Mouse (Mus musculus): ENCODE measurements at regions not wholly inside any gene's neighbourhood (a gene's known extent, or its start where the extent isn't known, plus 50 kb on each side); places are given as distances from the start of the nearest gene placed in this dataset.

GRCm38 (mm10) chr8:103912983-103913926 lies 188.2 kb upstream of the Cdh5 start:
- no peaks in the 10 kb centered on the region for H3K4me1 ChIP-seq
- no peak overlapping the region for H3K4me2 ChIP-seq
- no peaks in the 10 kb centered on the region for H3K36me3 ChIP-seq (replicated peaks)
- ATAC-seq (replicated peaks) = no peak
- no peak overlapping the region for H3K27ac ChIP-seq
- 74% methylated on average over 9 of the region's 9 CpGs for WGBS
- H3K27me3 ChIP-seq (replicated peaks) = no peaks in the 10 kb centered on the region
- no peak overlapping the region for H3K9ac ChIP-seq
- no peak overlapping the region for H3K4me3 ChIP-seq
- no peaks in the 10 kb centered on the region for H3K9me3 ChIP-seq

DNA sequence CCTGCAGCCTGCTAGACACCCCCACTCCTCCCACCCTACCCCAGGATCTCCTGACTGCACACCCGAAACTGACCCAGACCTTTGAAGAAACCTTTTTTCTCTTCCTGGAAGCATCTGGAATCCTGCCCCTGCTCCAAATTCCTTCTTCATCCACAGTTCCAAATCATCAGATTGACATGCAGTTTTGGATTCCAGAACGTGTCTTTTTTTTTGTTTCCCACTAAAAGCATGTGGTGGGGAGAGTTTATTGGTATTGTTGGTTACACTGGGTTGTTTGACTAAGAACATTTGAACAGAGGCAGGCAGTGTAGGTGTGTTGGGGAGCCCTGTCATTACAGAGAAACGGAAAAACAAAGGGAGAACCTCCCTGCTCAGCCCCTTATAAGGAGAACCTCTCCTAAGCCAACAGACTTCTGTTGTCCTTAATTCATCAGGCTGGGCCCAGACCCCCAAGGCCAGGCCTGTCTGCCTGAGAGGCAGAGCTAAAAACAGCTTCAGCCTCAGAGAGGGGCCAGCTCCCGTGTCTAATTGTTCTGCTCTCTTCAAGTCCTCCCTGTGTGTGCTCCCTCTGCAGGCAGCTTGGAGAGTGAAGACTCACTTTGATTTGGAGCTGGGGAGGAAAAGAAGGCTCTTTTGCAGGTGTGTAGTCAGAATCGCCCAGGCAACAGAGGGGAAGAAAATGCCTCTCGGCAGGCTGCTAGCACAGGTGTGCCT lies 187.3 kb upstream of the Cdh5 start:
- Histone ChIP-seq H3K36me3 (replicated peaks) (no peaks in the 10 kb centered on the region), H3K4me3 (no peak overlapping the region), H3K27ac (no peak overlapping the region), H3K9ac (no peak overlapping the region), H3K9me3 (no peaks in the 10 kb centered on the region), H3K27me3 (replicated peaks) (no peaks in the 10 kb centered on the region), H3K4me2 (no peak overlapping the region), H3K4me1 (no peaks in the 10 kb centered on the region)
- ATAC-seq (replicated peaks) = peak; percentile 74; the same call in 1 of the 2 replicates
- WGBS = 47% methylated on average over 6 of the region's 6 CpGs

GRCm38 (mm10) chr8:103919324-103919723 lies 182.1 kb upstream of the Cdh5 start:
- no peak overlapping the region for H3K4me3 ChIP-seq
- 88% methylated on average over 3 of the region's 3 CpGs for WGBS
- no peaks in the 10 kb centered on the region for H3K9me3 ChIP-seq
- H3K9ac ChIP-seq = no peak overlapping the region
- no peak overlapping the region for H3K27ac ChIP-seq
- no peaks in the 10 kb centered on the region for H3K36me3 ChIP-seq (replicated peaks)
- ATAC-seq (replicated peaks) = no peak
- no peaks in the 10 kb centered on the region for H3K27me3 ChIP-seq (replicated peaks)
- H3K4me2 ChIP-seq = no peak overlapping the region
- no peaks in the 10 kb centered on the region for H3K4me1 ChIP-seq

DNA sequence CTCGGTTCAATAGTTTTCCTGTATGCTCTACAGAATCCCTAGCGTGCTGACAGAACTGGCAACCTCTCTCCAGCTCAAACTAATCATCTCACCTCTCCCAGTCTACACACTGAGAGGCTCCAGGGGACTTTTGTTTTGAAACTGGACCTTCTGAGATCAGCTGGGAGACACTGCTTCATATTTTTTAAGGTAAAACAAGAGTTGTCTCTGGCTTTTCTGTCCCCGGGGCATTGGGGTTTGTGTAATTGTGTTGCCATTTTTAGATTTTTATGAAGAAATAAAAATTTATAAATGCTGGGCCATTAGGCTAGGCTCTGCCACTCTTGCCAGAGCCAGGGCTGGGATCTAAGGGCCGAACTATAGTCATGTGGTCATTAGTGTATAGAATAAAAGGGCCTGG lies 179.8 kb upstream of the Cdh5 start:
- Histone ChIP-seq H3K9me3 (no peaks in the 10 kb centered on the region), H3K36me3 (replicated peaks) (no peaks in the 10 kb centered on the region), H3K27ac (no peak overlapping the region), H3K27me3 (replicated peaks) (no peaks in the 10 kb centered on the region), H3K9ac (no peak overlapping the region), H3K4me3 (no peak overlapping the region), H3K4me2 (no peak overlapping the region), H3K4me1 (no peaks in the 10 kb centered on the region)
- WGBS = 93% methylated on average over 4 of the region's 4 CpGs
- ATAC-seq (replicated peaks) = no peak

- Histone ChIP-seq H3K9me3 (no peaks in the 10 kb centered on the region), H3K4me3 (no peak overlapping the region), H3K4me1 (no peaks in the 10 kb centered on the region), H3K27me3 (replicated peaks) (no peaks in the 10 kb centered on the region), H3K9ac (no peak overlapping the region), H3K4me2 (no peak overlapping the region), H3K36me3 (replicated peaks) (no peaks in the 10 kb centered on the region), H3K27ac (no peak overlapping the region)
- 81% methylated on average over 2 of the region's 2 CpGs for WGBS
- ATAC-seq (replicated peaks) = no peak
These were observed 178.7 kb upstream of the Cdh5 start for GRCm38 (mm10) chr8:103922746-103923145.

- H3K9ac ChIP-seq = no peak overlapping the region
- ATAC-seq (replicated peaks) = no peak
These were observed 168.7 kb upstream of the Cdh5 start for GRCm38 (mm10) chr8:103932681-103933080.

DNA sequence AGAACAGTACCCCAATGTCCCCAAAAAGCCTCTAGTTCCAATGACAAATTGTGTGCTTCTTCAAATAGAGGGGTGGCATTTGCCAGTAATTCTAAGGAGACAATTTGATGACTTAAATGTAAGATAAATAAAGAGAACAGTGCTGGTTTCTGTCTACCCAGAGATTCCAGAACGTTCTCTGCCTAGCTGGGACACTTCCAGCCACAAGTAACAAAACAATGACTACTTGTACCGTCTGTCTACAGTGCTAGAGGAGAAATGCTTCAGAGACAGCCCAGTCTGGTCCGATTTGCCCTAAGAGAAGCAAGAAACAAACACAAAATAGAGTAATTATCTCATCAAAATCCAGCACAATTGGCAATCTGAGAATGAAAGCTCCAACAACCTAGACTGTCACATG lies 164.9 kb upstream of the Cdh5 start:
- no peak overlapping the region for H3K27ac ChIP-seq
- 77% methylated on average over 3 of the region's 3 CpGs for WGBS
- H3K36me3 ChIP-seq (replicated peaks) = no peaks in the 10 kb centered on the region
- no peak overlapping the region for H3K4me2 ChIP-seq
- no peak for ATAC-seq (replicated peaks)
- H3K4me3 ChIP-seq = no peak overlapping the region
- no peak overlapping the region for H3K9ac ChIP-seq
- H3K9me3 ChIP-seq = no peaks in the 10 kb centered on the region
- H3K27me3 ChIP-seq (replicated peaks) = no peaks in the 10 kb centered on the region
- peaks cover 5% of the 10 kb centered on the region; the same call in 1 of the 2 replicates for H3K4me1 ChIP-seq

More at GRCm38 (mm10) chr8:103932681-103933080, 168.7 kb upstream of the Cdh5 start:
- H3K4me3 ChIP-seq = no peak overlapping the region
- H3K9me3 ChIP-seq = no peaks in the 10 kb centered on the region
- H3K36me3 ChIP-seq (replicated peaks) = no peaks in the 10 kb centered on the region
- H3K4me1 ChIP-seq = no peaks in the 10 kb centered on the region
- H3K4me2 ChIP-seq = no peak overlapping the region
- 88% methylated on average over 1 of the region's 1 CpGs for WGBS
- H3K27me3 ChIP-seq (replicated peaks) = no peaks in the 10 kb centered on the region
- H3K27ac ChIP-seq = no peak overlapping the region

- H3K36me3 ChIP-seq (replicated peaks) = no peaks in the 10 kb centered on the region
- no peak overlapping the region for H3K4me3 ChIP-seq
- H3K4me1 ChIP-seq = peaks cover 5% of the 10 kb centered on the region; the same call in 1 of the 2 replicates
- H3K9ac ChIP-seq = no peak overlapping the region
- no peak overlapping the region for H3K4me2 ChIP-seq
- no peaks in the 10 kb centered on the region for H3K9me3 ChIP-seq
- 32% methylated on average over 11 of the region's 11 CpGs for WGBS
- H3K27me3 ChIP-seq (replicated peaks) = no peaks in the 10 kb centered on the region
- ATAC-seq (replicated peaks) = peak; percentile 62
- H3K27ac ChIP-seq = peak overlapping the region; percentile 44; the same call in 1 of the 2 replicates
These were observed 162.9 kb upstream of the Cdh5 start for GRCm38 (mm10) chr8:103938283-103939230.

- Histone ChIP-seq H3K27ac (no peak overlapping the region), H3K9me3 (no peaks in the 10 kb centered on the region), H3K4me2 (no peak overlapping the region), H3K9ac (no peak overlapping the region), H3K36me3 (replicated peaks) (no peaks in the 10 kb centered on the region), H3K4me3 (no peak overlapping the region), H3K4me1 (peaks cover 5% of the 10 kb centered on the region; the same call in 1 of the 2 replicates), H3K27me3 (replicated peaks) (no peaks in the 10 kb centered on the region)
- no peak for ATAC-seq (replicated peaks)
- WGBS = 87% methylated on average over 6 of the region's 6 CpGs
These were observed 160.4 kb upstream of the Cdh5 start for GRCm38 (mm10) chr8:103940958-103941532.

GRCm38 (mm10) chr8:103948474-103948873 lies 153.0 kb upstream of the Cdh5 start:
- Histone ChIP-seq H3K27ac (no peak overlapping the region), H3K4me3 (no peak overlapping the region), H3K36me3 (replicated peaks) (no peaks in the 10 kb centered on the region), H3K9me3 (no peaks in the 10 kb centered on the region), H3K9ac (no peak overlapping the region), H3K4me2 (no peak overlapping the region), H3K4me1 (no peaks in the 10 kb centered on the region), H3K27me3 (replicated peaks) (no peaks in the 10 kb centered on the region)
- 79% methylated on average over 5 of the region's 5 CpGs for WGBS
- no peak for ATAC-seq (replicated peaks)

DNA sequence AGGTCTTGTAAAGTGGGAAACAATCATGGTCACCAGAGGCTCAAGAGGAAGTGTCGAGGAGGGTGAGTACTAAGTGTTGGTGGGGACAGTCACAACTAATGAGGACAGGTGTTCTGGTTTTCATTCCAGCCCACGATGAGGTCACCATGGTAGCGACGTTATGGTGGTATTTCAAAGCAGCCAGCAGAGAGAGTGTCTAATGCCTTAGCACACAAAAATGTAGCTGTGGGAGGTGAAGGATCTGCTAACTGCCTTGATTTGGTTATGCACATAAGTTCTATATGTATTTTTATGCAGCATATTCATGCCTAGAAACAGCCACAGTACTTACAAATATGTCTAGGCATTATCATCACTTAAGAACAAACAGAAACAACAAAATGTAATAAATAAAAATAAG lies 151.0 kb upstream of the Cdh5 start:
- ATAC-seq (replicated peaks) = no peak
- H3K4me2 ChIP-seq = no peak overlapping the region
- no peak overlapping the region for H3K4me3 ChIP-seq
- H3K27ac ChIP-seq = no peak overlapping the region
- no peaks in the 10 kb centered on the region for H3K27me3 ChIP-seq (replicated peaks)
- no peaks in the 10 kb centered on the region for H3K4me1 ChIP-seq
- no peaks in the 10 kb centered on the region for H3K36me3 ChIP-seq (replicated peaks)
- WGBS = 78% methylated on average over 4 of the region's 4 CpGs
- no peaks in the 10 kb centered on the region for H3K9me3 ChIP-seq
- no peak overlapping the region for H3K9ac ChIP-seq
